Mouse (Mus musculus) MEL (cell line): ENCODE data around the gene Gm21440. TPM values are rescaled to one million over a fixed set of nuclear protein-coding genes. Genes with fewer than 3 reads are reported as not detected.
"Not testable (repeated sequence)": the region's sequence is repeated elsewhere in the genome, so short reads cannot be mapped to it uniquely, and the experiment has no call there.

ENCODE experiments used
- DNase-seq: peaks from one replicate; pipeline ENCODE4 v3.0.0; 2011; ENCODE audit warnings: low read depth, low spot score
- H3K27ac ChIP-seq: 2 replicates; pipeline ENCODE4 v1.5.1; 2012; ENCODE audit warnings: low read depth, mild to moderate bottlenecking, control low read depth, low read length, moderate library complexity; ENCODE audit not compliant: control insufficient read depth
- H3K27me3 ChIP-seq, 2 experiments: fragments of 150-350 bp in 1 of 2; sonication (generic) in 1 of 2; 2 replicates each; pipeline ENCODE4 v1.6.1; 2012; ENCODE audit warnings: low read length in 2 of 2, mild to moderate bottlenecking in 2 of 2, improper control_type of control experiment in 1 of 2, moderate library complexity in 1 of 2; ENCODE audit not compliant: insufficient read depth in 2 of 2, control insufficient read depth in 1 of 2
- H3K36me3 ChIP-seq, 2 experiments: 2 replicates each; pipeline ENCODE4 v1.6.1; 2012 to 2014; ENCODE audit warnings: low read length in 2 of 2, improper control_type of control experiment in 1 of 2, inconsistent platforms in 1 of 2, mild to moderate bottlenecking in 1 of 2; ENCODE audit not compliant: insufficient read depth in 2 of 2, control insufficient read depth in 1 of 2
- H3K4me1 ChIP-seq, 2 experiments: fragments of 150-350 bp in 1 of 2; sonication (generic) in 1 of 2; 2 replicates each; pipeline ENCODE4 v1.6.1; 2012; ENCODE audit warnings: low read length in 2 of 2, improper control_type of control experiment in 1 of 2, mild to moderate bottlenecking in 1 of 2; ENCODE audit not compliant: insufficient read depth in 2 of 2, control insufficient read depth in 1 of 2
- H3K4me3 ChIP-seq, 2 experiments: fragments of 150-350 bp in 1 of 2; sonication (generic) in 1 of 2; 2 replicates each; pipeline ENCODE4 v1.5.1; 2012; ENCODE audit warnings: low read depth in 2 of 2, low read length in 2 of 2, mild to moderate bottlenecking in 2 of 2, moderate library complexity in 2 of 2, control low read depth in 1 of 2, improper control_type of control experiment in 1 of 2; ENCODE audit not compliant: control insufficient read depth in 1 of 2, insufficient read depth in 1 of 2
- H3K79me2 ChIP-seq: 2 replicates; pipeline ENCODE4 v1.6.1; 2012; ENCODE audit warnings: mild to moderate bottlenecking, low read length, moderate library complexity; ENCODE audit not compliant: control insufficient read depth, poor library complexity, insufficient read depth
- H3K9ac ChIP-seq: 2 replicates; pipeline ENCODE4 v1.6.1; 2012; ENCODE audit warnings: low read depth, mild to moderate bottlenecking, control low read depth, low read length, moderate library complexity; ENCODE audit not compliant: control insufficient read depth, poor library complexity, severe bottlenecking
- H3K9me3 ChIP-seq: fragments of 150-350 bp; sonication (generic); replicated peaks from 2 replicates; pipeline ENCODE4 v1.6.1; 2012; ENCODE audit warnings: mild to moderate bottlenecking, low read length, improper control_type of control experiment, moderate library complexity; ENCODE audit not compliant: insufficient read depth
- polyA plus RNA-seq, 2 experiments: library from polyadenylated mRNA; stranded (reverse) in 1 of 2; unstranded in 1 of 2; fragments of >175 nt in 1 of 2; fragments of >200 nt in 1 of 2; gene quantifications; 2 replicates each; pipeline versions ENCODE4 v1.2.1 to v1.2.4; 2012; ENCODE audit warnings: low replicate concordance in 2 of 2, low read depth in 1 of 2; ENCODE audit not compliant: insufficient read length in 2 of 2, insufficient read depth in 1 of 2, missing spikeins in 1 of 2
- total RNA-seq: library from RNA; depleted of rRNA; stranded (reverse); fragments of 300-350 nt; gene quantifications from 2 replicates; pipeline ENCODE4 v1.2.3, GENCODE M21; 2012; rRNA removed

Gm21440 gene
- total RNA-seq (not detected in 2 replicates), polyA plus RNA-seq (not detected)

DNA sequence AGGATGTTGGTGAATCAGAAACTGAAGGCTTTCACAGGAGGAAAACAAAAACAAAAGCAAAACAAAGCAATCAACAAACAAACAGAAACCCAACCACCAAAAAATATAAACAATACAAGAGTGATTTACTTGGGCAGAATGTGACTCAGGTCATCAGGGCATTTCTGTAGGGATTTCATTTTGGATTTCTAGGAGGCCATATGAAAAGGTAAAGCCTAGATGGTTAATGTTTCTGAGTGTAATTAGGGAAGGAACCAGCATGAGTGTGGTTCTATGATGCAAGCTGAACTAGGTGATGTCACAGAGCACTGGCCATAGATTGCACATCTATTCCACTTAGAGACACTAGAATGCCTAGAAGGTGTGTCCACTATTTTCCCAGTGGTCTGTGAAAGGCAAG, at the start of gene Gm21440, which contains the start of gene Gm21454:
Gene Gm21440 (plus strand): TSS at position 301 of the 400 bp plus-strand sequence.
Gene Gm21454 (plus strand): TSS at position 352 of the 400 bp plus-strand sequence.
- not testable (repeated sequence) for H3K4me3 ChIP-seq, H3K9ac ChIP-seq, DNase-seq, H3K27ac ChIP-seq, H3K4me1 ChIP-seq, H3K79me2 ChIP-seq, H3K9me3 ChIP-seq, H3K27me3 ChIP-seq, H3K36me3 ChIP-seq

DNA sequence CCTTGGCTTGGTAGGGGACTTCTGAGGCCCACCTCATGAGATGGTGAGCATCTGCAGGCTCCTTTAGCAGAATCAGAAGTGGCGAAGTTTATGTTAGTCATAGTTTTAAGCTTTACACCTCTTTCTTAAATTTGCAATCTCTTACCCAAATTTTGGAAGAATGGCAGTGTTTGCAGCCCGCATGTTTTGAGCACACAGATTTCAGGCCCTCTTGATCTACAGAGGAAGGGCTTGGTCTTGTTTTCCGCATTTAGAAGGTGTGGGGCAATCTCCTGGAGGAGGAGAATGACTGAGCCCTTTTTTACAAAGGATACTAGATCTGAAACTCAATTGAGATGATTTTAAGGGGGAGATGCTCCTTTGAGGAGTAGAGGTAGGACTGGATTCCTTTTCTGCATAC, 28.4 kb upstream of the Gm21440 start, which contains the start of gene Gm21828:
Gene Gm21828 (minus strand): TSS at position 101 of the 400 bp plus-strand sequence.
- H3K9me3 ChIP-seq, result not testable (repeated sequence)

More for the DNA sequence above, 28.4 kb upstream of the Gm21440 start, which contains the start of gene Gm21828:
- H3K27ac ChIP-seq, H3K4me1 ChIP-seq, H3K36me3 ChIP-seq, H3K4me3 ChIP-seq, DNase-seq, H3K9ac ChIP-seq, H3K27me3 ChIP-seq, H3K79me2 ChIP-seq: not testable (repeated sequence)

Other genes with a start within 250 kb of the Gm21440 start
- not detected in 2 replicates for gene Gm20807, start 209.5 kb upstream of the Gm21440 start, total RNA-seq
- not detected for gene Gm20807, start 209.5 kb upstream of the Gm21440 start, polyA plus RNA-seq
- gene Gm21891, start 118.9 kb upstream of the Gm21440 start, total RNA-seq, result not detected in 2 replicates
- gene Gm21891, start 118.9 kb upstream of the Gm21440 start, polyA plus RNA-seq, result not detected
- gene Gm21425, start 90.4 kb upstream of the Gm21440 start, total RNA-seq, result not detected in 2 replicates
- gene Gm21425, start 90.4 kb upstream of the Gm21440 start, polyA plus RNA-seq, result not detected
- gene Gm21828, start 28.5 kb upstream of the Gm21440 start, total RNA-seq, result not detected in 2 replicates
- not detected for gene Gm21828, start 28.5 kb upstream of the Gm21440 start, polyA plus RNA-seq
- not detected in 2 replicates for gene Gm21454, start 51 bp downstream of the Gm21440 start, total RNA-seq
- gene Gm21454, start 51 bp downstream of the Gm21440 start, polyA plus RNA-seq, result not detected
- gene Gm21725, start 96.7 kb downstream of the Gm21440 start, total RNA-seq, result not detected in 2 replicates
- not detected for gene Gm21725, start 96.7 kb downstream of the Gm21440 start, polyA plus RNA-seq
- gene Gm21866, start 213.2 kb downstream of the Gm21440 start, total RNA-seq, result not detected in 2 replicates
- not detected for gene Gm21866, start 213.2 kb downstream of the Gm21440 start, polyA plus RNA-seq
- not detected in 2 replicates for gene Gm20773, start 241.6 kb downstream of the Gm21440 start, total RNA-seq
- gene Gm20773, start 241.6 kb downstream of the Gm21440 start, polyA plus RNA-seq, result not detected